Mouse (Mus musculus): ENCODE measurements around the gene Ttll3.

DNA sequence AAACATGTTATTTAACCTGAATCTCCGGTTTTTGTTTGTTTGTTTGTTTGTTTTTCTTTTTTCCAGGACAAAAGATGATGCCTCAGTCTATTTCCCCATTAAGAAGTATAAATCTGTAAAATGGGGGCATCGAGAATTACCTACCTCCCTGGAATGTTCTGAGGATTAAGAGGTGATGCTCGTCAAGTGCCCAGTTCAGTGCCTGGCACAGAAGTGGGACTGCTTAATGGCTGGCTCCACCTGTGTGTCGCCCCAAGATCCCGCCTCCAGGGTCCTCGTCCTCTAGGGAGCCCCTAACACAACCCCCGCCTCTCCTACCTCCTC lies 11.9 kb upstream of the Ttll3 start:
- TF ChIP-seq EP300 (IDR thresholded peaks at IDR 0.05; ENCODE audit: low read length) (no peak), CTCF (conservative IDR thresholded peaks at IDR 0.05 in 1 of 2, IDR thresholded peaks at IDR 0.05 in 1 of 2; ENCODE audit: low read depth in 2 of 2, low read length in 2 of 2) (no peak)

Measured in CH12.LX (cell line).